Mouse (Mus musculus): ENCODE data around the gene Col18a1. TPM values are rescaled to one million over a fixed set of nuclear protein-coding genes. Genes with fewer than 3 reads are reported as not detected.

Col18a1 gene
- total RNA-seq, 4 experiments from 2014 or later: 5.5 to 9.3 (median 7.7) TPM

GRCm38 (mm10) chr10:77110010-77110409 is 56.3 kb downstream of the Col18a1 start:
- DNase-seq (ENCODE audit: low spot score): no peak

- DNase-seq (ENCODE audit: low spot score): no peak
Observed at GRCm38 (mm10) chr10:77108106-77108505, 58.2 kb downstream of the Col18a1 start.

- no peak for DNase-seq (ENCODE audit: low spot score)
Observed at GRCm38 (mm10) chr10:77104327-77104726, 62.0 kb downstream of the Col18a1 start.

GRCm38 (mm10) chr10:77103689-77104088 is 62.7 kb downstream of the Col18a1 start:
- DNase-seq (ENCODE audit: low spot score): no peak

- no peak for DNase-seq (ENCODE audit: low spot score)
Observed at GRCm38 (mm10) chr10:77099777-77100176, 66.6 kb downstream of the Col18a1 start.

GRCm38 (mm10) chr10:77098619-77099018 is 67.7 kb downstream of the Col18a1 start:
- DNase-seq (ENCODE audit: low spot score): peak; percentile 37

- DNase-seq (ENCODE audit: low spot score): no peak
Observed at GRCm38 (mm10) chr10:77097890-77098200, 68.5 kb downstream of the Col18a1 start.

GRCm38 (mm10) chr10:77097006-77097889 is 69.1 kb downstream of the Col18a1 start:
- DNase-seq (ENCODE audit: low spot score): no peak

GRCm38 (mm10) chr10:77095666-77096065 is 70.7 kb downstream of the Col18a1 start:
- DNase-seq (ENCODE audit: low spot score): no peak

- no peak for DNase-seq (ENCODE audit: low spot score)
Observed at GRCm38 (mm10) chr10:77093817-77094216, 72.5 kb downstream of the Col18a1 start.

GRCm38 (mm10) chr10:77091538-77092097 is 74.7 kb downstream of the Col18a1 start:
- no peak for DNase-seq (ENCODE audit: low spot score)

- no peak for DNase-seq (ENCODE audit: low spot score)
Observed at GRCm38 (mm10) chr10:77090063-77090462, 76.3 kb downstream of the Col18a1 start.

GRCm38 (mm10) chr10:77089336-77089735 is 77.0 kb downstream of the Col18a1 start:
- peak; percentile 56 for DNase-seq (ENCODE audit: low spot score)

- DNase-seq (ENCODE audit: low spot score): no peak
Observed at GRCm38 (mm10) chr10:77084568-77084967, 81.8 kb downstream of the Col18a1 start.

GRCm38 (mm10) chr10:77082921-77083320 is 83.4 kb downstream of the Col18a1 start:
- no peak for DNase-seq (ENCODE audit: low spot score)

- DNase-seq (ENCODE audit: low spot score): peak; percentile 57
Observed at GRCm38 (mm10) chr10:77082453-77082852, 83.9 kb downstream of the Col18a1 start.

GRCm38 (mm10) chr10:77078961-77079360 is 87.4 kb downstream of the Col18a1 start:
- DNase-seq (ENCODE audit: low spot score): no peak

GRCm38 (mm10) chr10:77078456-77078855 is 87.9 kb downstream of the Col18a1 start:
- no peak for DNase-seq (ENCODE audit: low spot score)

GRCm38 (mm10) chr10:77074276-77074974 is 91.9 kb downstream of the Col18a1 start:
- no peak for DNase-seq (ENCODE audit: low spot score)

- no peak for DNase-seq (ENCODE audit: low spot score)
Observed at GRCm38 (mm10) chr10:77070072-77070471, 96.3 kb downstream of the Col18a1 start.

- no peak for DNase-seq (ENCODE audit: low spot score)
Observed at GRCm38 (mm10) chr10:77068469-77068868, 97.9 kb downstream of the Col18a1 start.

GRCm38 (mm10) chr10:77064659-77065058 is 101.7 kb downstream of the Col18a1 start:
- DNase-seq (ENCODE audit: low spot score): no peak

GRCm38 (mm10) chr10:77064239-77064638 is 102.1 kb downstream of the Col18a1 start:
- no peak for DNase-seq (ENCODE audit: low spot score)

All from heart, adult 8-10 months (tissue).